Mouse (Mus musculus): ENCODE data around the gene 2010111I01Rik.

DNA sequence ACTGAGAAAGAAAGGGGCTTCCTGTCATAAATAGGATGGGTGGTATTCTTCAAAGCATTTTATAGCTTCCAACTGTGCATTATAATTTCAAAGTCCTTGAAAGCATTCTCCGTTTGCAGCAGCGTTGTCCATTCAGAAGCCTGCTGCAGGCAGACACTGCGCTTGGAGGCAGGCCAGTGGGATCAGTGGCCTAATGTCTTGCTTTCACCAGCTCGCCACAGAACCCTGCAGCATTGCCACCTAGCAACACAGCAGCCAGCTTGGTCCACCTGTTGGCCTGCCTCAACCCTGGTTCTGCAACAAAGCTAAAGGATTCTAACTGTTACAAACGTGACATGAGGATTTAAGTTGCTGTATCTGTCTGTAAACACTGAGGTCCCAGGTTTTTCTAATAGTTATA lies 325.0 kb downstream of the 2010111I01Rik start:
- no peak for TF ChIP-seq CTCF (IDR thresholded peaks at IDR 0.05; ENCODE audit: extremely low read depth, insufficient read depth, low read length)
- no peak for TF ChIP-seq POLR2A (IDR thresholded peaks at IDR 0.05; ENCODE audit: extremely low read depth, insufficient read depth, low read length)
